Mouse (Mus musculus) spleen, adult 2 months (tissue): Measurements from ENCODE around the gene Ptpro.

Experiments used
- CTCF ChIP-seq: fragments of 200-500 bp; IDR thresholded peaks from 2 replicates; pipeline ENCODE4 v1.5.1; 2011; ENCODE audit warnings: mild to moderate bottlenecking, inconsistent platforms; ENCODE audit not compliant: insufficient read depth, insufficient read length, insufficient replicate concordance; ENCODE audit errors: extremely low read depth
- POLR2A ChIP-seq: fragments of 200-500 bp; IDR thresholded peaks from 2 replicates; pipeline ENCODE4 v1.6.1; 2011; ENCODE audit warnings: low read depth, low read length, inconsistent platforms

DNA sequence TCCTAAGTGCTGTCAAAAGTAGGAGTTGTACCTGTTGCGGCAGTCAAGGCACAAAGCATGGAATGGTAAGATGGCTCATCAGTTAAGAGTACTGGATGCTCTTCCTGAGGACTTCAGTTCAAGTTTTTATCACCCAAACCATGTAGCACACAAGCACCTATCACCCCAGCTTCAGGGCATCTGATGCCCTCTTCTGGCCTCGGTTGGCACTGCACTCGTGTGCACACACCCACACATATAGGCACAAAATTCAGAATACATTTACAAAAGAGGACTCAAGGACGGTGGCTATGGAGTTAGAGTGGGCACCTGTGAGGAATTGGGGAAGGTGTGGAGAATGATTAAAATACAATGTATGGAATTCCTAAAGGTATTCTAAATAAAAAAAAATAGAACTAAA is 217.4 kb downstream of the Ptpro start:
- no peak for TF ChIP-seq CTCF
- TF ChIP-seq POLR2A, result no peak
